In the genomic region with DNA sequence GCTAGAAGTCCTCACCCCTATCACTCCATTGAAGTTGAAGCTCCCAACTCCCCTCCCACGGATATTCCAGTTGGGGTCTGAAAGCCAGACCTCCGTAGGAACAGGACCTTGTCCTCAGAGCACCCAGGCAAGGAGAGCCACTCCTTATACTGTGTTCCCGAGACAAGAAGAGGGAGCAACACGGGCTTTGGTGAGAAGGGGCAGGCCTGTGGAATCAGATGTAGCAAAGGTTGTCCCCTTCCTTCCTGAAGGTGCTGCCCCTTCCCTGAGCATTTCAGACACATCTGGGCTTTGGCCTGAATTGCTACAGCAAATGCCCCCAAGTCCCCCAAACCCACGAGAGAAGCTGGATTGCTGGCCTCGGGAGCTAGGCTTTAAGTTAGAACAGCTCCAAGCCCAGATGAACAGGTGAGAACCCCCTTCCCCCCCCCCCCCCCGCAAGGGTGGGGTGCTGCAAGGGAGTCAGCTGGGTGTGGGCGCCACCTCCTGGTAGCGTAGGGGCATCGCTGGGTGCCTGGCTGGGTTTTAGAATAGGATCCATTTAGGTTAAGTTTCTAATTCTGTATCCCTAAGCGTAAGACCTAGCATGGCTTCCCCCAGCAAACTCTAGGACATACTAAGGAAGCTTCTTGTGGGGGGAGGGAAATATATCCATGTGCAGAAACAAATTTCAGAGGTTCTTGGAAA, we compare ENCODE assay signal across 9 mouse cellular contexts. TPM values are rescaled to one million over a fixed set of nuclear protein-coding genes. Genes with fewer than 3 reads are reported as not detected.
A peak's percentile ranks its signal among the peaks of the same experiment; 100 is the strongest.
DNase-seq lines count a peak whose midpoint lies in the region; ATAC-seq and TF ChIP-seq lines count a peak whose summit lies in the region.
"Had no signal": no experiment of that assay in that cellular context is flagged by ENCODE, and none has a peak within 500 bp of the region (broad histone marks: within the 10 kb centered on the region; RNA-seq: fewer than 3 reads in every experiment).

No protein-coding gene starts in this region.

- peak; percentile 36; the same call in 1 of the 2 replicates for ATAC-seq in intestine, postnatal 0 days
- ATAC-seq in midbrain, embryonic 14.5 days (ENCODE audit: low FRiP score, low TSS enrichment), result no peak
- ATAC-seq in stomach, postnatal 0 days (ENCODE audit: low FRiP score, low TSS enrichment), result peak; percentile 60

- no peak overlapping the region for H3K4me2 ChIP-seq in intestine, postnatal 0 days (replicated peaks; ENCODE audit: low read depth)
- no peak overlapping the region for H3K4me2 ChIP-seq in midbrain, embryonic 14.5 days (ENCODE audit: low read length)
- H3K4me2 ChIP-seq in stomach, postnatal 0 days (replicated peaks; ENCODE audit: low read depth), result no peak overlapping the region
- H3K4me2 ChIP-seq: neural tube, embryonic 12.5 days had no signal

- intact Hi-C loops in left cerebral cortex, postnatal 25 days (cut with DNase I), result loop anchor here (2.0 kb wide), 1 partner anchor 98 kb away; no protein-coding TSS in a partner anchor

- TF ChIP-seq POLR2A in brain, embryonic 14.5 days (IDR thresholded peaks at IDR 0.05; ENCODE audit: borderline replicate concordance, extremely low read depth, insufficient read depth, insufficient read length, poor library complexity, severe bottlenecking), result no peak

- no peak overlapping the region for H3K4me3 ChIP-seq in intestine, postnatal 0 days (ENCODE audit: low read depth, low read length)
- no peak overlapping the region for H3K4me3 ChIP-seq in midbrain, embryonic 14.5 days (replicated peaks; ENCODE audit: low read depth, low read length)
- no peak overlapping the region for H3K4me3 ChIP-seq in stomach, postnatal 0 days (ENCODE audit: low read depth, low read length)
- H3K4me3 ChIP-seq: neural tube, embryonic 12.5 days had no signal

- TF ChIP-seq EP300 in stomach, postnatal 0 days (optimal IDR thresholded peaks at IDR 0.05), result no peak

- H3K27ac ChIP-seq in intestine, postnatal 0 days (ENCODE audit: low read depth, low read length), result no peak overlapping the region
- no peak overlapping the region for H3K27ac ChIP-seq in midbrain, embryonic 14.5 days (replicated peaks; ENCODE audit: low read depth, low read length)
- no peak overlapping the region for H3K27ac ChIP-seq in stomach, postnatal 0 days (replicated peaks)
- H3K27ac ChIP-seq: neural tube, embryonic 12.5 days had no signal

- H3K9ac ChIP-seq in intestine, postnatal 0 days (ENCODE audit: low read depth, low read length), result no peak overlapping the region
- H3K9ac ChIP-seq in midbrain, embryonic 14.5 days (replicated peaks; ENCODE audit: low read length), result no peak overlapping the region
- no peak overlapping the region for H3K9ac ChIP-seq in stomach, postnatal 0 days (ENCODE audit: low read length)
- H3K9ac ChIP-seq: neural tube, embryonic 12.5 days had no signal

- peak; percentile 61 for DNase-seq in ovary, postnatal 36 days (ENCODE audit: low spot score)
- DNase-seq in ovary, adult 18-20 months (ENCODE audit: low spot score), result no peak
- DNase-seq in brain, embryonic 14.5 days (ENCODE audit: low read depth), result peak; percentile 50
- peak; percentile 40 for DNase-seq in forelimb bud, embryonic 11.5 days (ENCODE audit: low read depth, low spot score)
- DNase-seq in left cerebral cortex, postnatal 25 days (ENCODE audit: low spot score in 2 of 2), result peak; percentile 73 to 75
- DNase-seq in midbrain, embryonic 14.5 days, result peak; percentile 68
- peak; percentile 77 for DNase-seq in stomach, postnatal 0 days (ENCODE audit: low spot score)

- TF ChIP-seq CTCF in brain, embryonic 14.5 days (IDR thresholded peaks at IDR 0.05; ENCODE audit: borderline replicate concordance, extremely low read depth, insufficient read depth, insufficient read length), result peak; percentile 72
- TF ChIP-seq CTCF in intestine, postnatal 0 days (IDR thresholded peaks at IDR 0.05; ENCODE audit: low read depth), result peak; percentile 84
- TF ChIP-seq CTCF in stomach, postnatal 0 days (IDR thresholded peaks at IDR 0.05; ENCODE audit: low read depth), result peak; percentile 89

- H3K36me3 ChIP-seq in intestine, postnatal 0 days (ENCODE audit: control insufficient read depth, insufficient read depth), result no peaks in the 10 kb centered on the region
- H3K36me3 ChIP-seq in midbrain, embryonic 14.5 days (ENCODE audit: control insufficient read depth, insufficient read depth, low read length), result no peaks in the 10 kb centered on the region
- H3K36me3 ChIP-seq in stomach, postnatal 0 days (ENCODE audit: control insufficient read depth, insufficient read depth, low read length), result no peaks in the 10 kb centered on the region

- H3K27me3 ChIP-seq in intestine, postnatal 0 days (replicated peaks; ENCODE audit: control insufficient read depth, insufficient read depth, low read length), result no peaks in the 10 kb centered on the region
- no peaks in the 10 kb centered on the region for H3K27me3 ChIP-seq in midbrain, embryonic 14.5 days (ENCODE audit: control insufficient read depth, insufficient read depth, low read length)
- H3K27me3 ChIP-seq in stomach, postnatal 0 days (ENCODE audit: control insufficient read depth, insufficient read depth, low read length), result no peaks in the 10 kb centered on the region

- no peaks in the 10 kb centered on the region for H3K9me3 ChIP-seq in intestine, postnatal 0 days (ENCODE audit: control insufficient read depth)
- H3K9me3 ChIP-seq in midbrain, embryonic 14.5 days (ENCODE audit: control insufficient read depth, low read length), result no peaks in the 10 kb centered on the region
- H3K9me3 ChIP-seq in stomach, postnatal 0 days (ENCODE audit: control insufficient read depth, low read length), result no peaks in the 10 kb centered on the region
- H3K9me3 ChIP-seq: neural tube, embryonic 12.5 days had no signal

- no peaks in the 10 kb centered on the region for H3K4me1 ChIP-seq in intestine, postnatal 0 days (replicated peaks; ENCODE audit: control insufficient read depth, insufficient read depth, low read length)
- no peaks in the 10 kb centered on the region for H3K4me1 ChIP-seq in midbrain, embryonic 14.5 days (ENCODE audit: control insufficient read depth, insufficient read depth, low read length)
- H3K4me1 ChIP-seq in stomach, postnatal 0 days (replicated peaks; ENCODE audit: control insufficient read depth, insufficient read depth), result no peaks in the 10 kb centered on the region
- H3K4me1 ChIP-seq: neural tube, embryonic 12.5 days had no signal

- WGBS in intestine, postnatal 0 days, result 35% methylated on average over 10 of the region's 11 CpGs
- WGBS in midbrain, embryonic 14.5 days, result 41% methylated on average over 11 of the region's 11 CpGs
- 33% methylated on average over 10 of the region's 11 CpGs for WGBS in stomach, postnatal 0 days

RNA-seq across cellular contexts. Expression of gene Dcaf7, which starts 10.1 kb away (rescaled TPM):
- polyA plus RNA-seq in brain, embryonic 14.5 days (2012; rRNA removed), result 141 and 173 TPM in 2 replicates
- 30.8 and 31.3 TPM in 2 replicates for polyA plus RNA-seq in intestine, postnatal 0 days (2015; fragmentation: Nextera tagmentation; extraction: Ambion mirVana)
- 100 to 1,000 TPM; 152 to 168 TPM for total RNA-seq in left cerebral cortex, postnatal 25 days (2021)
- polyA plus RNA-seq in midbrain, embryonic 14.5 days (2014; fragmentation: Nextera tagmentation; extraction: Ambion mirVana), result 103 and 153 TPM in 2 replicates
- polyA plus RNA-seq in stomach, postnatal 0 days (2015; fragmentation: Nextera tagmentation; extraction: Ambion mirVana), result 25.9 and 28.1 TPM in 2 replicates

RNA-seq across cellular contexts. Expression of gene Kcnh6, which starts 18.7 kb away (rescaled TPM):
- polyA plus RNA-seq in brain, embryonic 14.5 days (2012; rRNA removed), result 1.2 and 2.1 TPM in 2 replicates
- polyA plus RNA-seq in intestine, postnatal 0 days (2015; fragmentation: Nextera tagmentation; extraction: Ambion mirVana), result 0.94 and 1.6 TPM in 2 replicates
- total RNA-seq in left cerebral cortex, postnatal 25 days (2021), result 1 to 10 TPM; 1.6 to 2.0 TPM
- polyA plus RNA-seq in midbrain, embryonic 14.5 days (2014; fragmentation: Nextera tagmentation; extraction: Ambion mirVana), result 1.00 and 1.8 TPM in 2 replicates
- polyA plus RNA-seq in stomach, postnatal 0 days (2015; fragmentation: Nextera tagmentation; extraction: Ambion mirVana), result 0.54 and 0.55 TPM in 2 replicates

RNA-seq across cellular contexts. Expression of gene Ace3, which starts 32.1 kb away (rescaled TPM):
- not detected in 2 replicates for polyA plus RNA-seq in brain, embryonic 14.5 days (2012; rRNA removed)
- polyA plus RNA-seq in intestine, postnatal 0 days (2015; fragmentation: Nextera tagmentation; extraction: Ambion mirVana), result not detected in 2 replicates
- total RNA-seq in left cerebral cortex, postnatal 25 days (2021), result not detected
- polyA plus RNA-seq in midbrain, embryonic 14.5 days (2014; fragmentation: Nextera tagmentation; extraction: Ambion mirVana), result 0.09 TPM in 1 of 2 replicates, not detected in the other
- not detected in 2 replicates for polyA plus RNA-seq in stomach, postnatal 0 days (2015; fragmentation: Nextera tagmentation; extraction: Ambion mirVana)
- polyA plus RNA-seq: neural tube, embryonic 12.5 days had no signal

RNA-seq across cellular contexts. Expression of gene Taco1, which starts 39.3 kb away (rescaled TPM):
- 12.6 and 13.4 TPM in 2 replicates for polyA plus RNA-seq in brain, embryonic 14.5 days (2012; rRNA removed)
- polyA plus RNA-seq in intestine, postnatal 0 days (2015; fragmentation: Nextera tagmentation; extraction: Ambion mirVana), result 9.0 and 9.2 TPM in 2 replicates
- total RNA-seq in left cerebral cortex, postnatal 25 days (2021), result 10 to 100 TPM; 18.0 to 18.6 TPM
- polyA plus RNA-seq in midbrain, embryonic 14.5 days (2014; fragmentation: Nextera tagmentation; extraction: Ambion mirVana), result 5.6 and 6.1 TPM in 2 replicates
- 7.6 and 8.1 TPM in 2 replicates for polyA plus RNA-seq in stomach, postnatal 0 days (2015; fragmentation: Nextera tagmentation; extraction: Ambion mirVana)

RNA-seq across cellular contexts. Expression of gene Map3k3, which starts 57.8 kb away (rescaled TPM):
- polyA plus RNA-seq in brain, embryonic 14.5 days (2012; rRNA removed), result 33.1 and 33.5 TPM in 2 replicates
- polyA plus RNA-seq in intestine, postnatal 0 days (2015; fragmentation: Nextera tagmentation; extraction: Ambion mirVana), result 6.2 and 6.6 TPM in 2 replicates
- 10 to 100 TPM; 25.1 to 29.5 TPM for total RNA-seq in left cerebral cortex, postnatal 25 days (2021)
- 12.4 and 15.2 TPM in 2 replicates for polyA plus RNA-seq in midbrain, embryonic 14.5 days (2014; fragmentation: Nextera tagmentation; extraction: Ambion mirVana)
- polyA plus RNA-seq in stomach, postnatal 0 days (2015; fragmentation: Nextera tagmentation; extraction: Ambion mirVana), result 8.7 and 10.2 TPM in 2 replicates
